Mouse (Mus musculus) pancreas, adult 10 weeks (tissue): ENCODE measurements around the gene Olfr1128. TPM values are rescaled to one million over a fixed set of nuclear protein-coding genes. Genes with fewer than 3 reads are reported as not detected.

Experiments used
- polyA plus RNA-seq: library from polyadenylated mRNA; stranded (reverse); fragments of 350-450 nt; fragmentation: Illumina TruSeq; extraction: RNeasy Lipid Tissue Mini Kit (QIAGEN cat#74804); gene quantifications from one replicate; pipeline ENCODE4 v1.2.3, GENCODE M21; 2015; ENCODE audit warnings: low read depth, low replicate concordance; ENCODE audit not compliant: insufficient read depth

Olfr1128 gene
- polyA plus RNA-seq, result not detected

GRCm38 (mm10) chr2:87545442-87545841 is at the start of gene Olfr1128:
Olfr1128 (minus strand) TSS chr2:87545542.

DNA sequence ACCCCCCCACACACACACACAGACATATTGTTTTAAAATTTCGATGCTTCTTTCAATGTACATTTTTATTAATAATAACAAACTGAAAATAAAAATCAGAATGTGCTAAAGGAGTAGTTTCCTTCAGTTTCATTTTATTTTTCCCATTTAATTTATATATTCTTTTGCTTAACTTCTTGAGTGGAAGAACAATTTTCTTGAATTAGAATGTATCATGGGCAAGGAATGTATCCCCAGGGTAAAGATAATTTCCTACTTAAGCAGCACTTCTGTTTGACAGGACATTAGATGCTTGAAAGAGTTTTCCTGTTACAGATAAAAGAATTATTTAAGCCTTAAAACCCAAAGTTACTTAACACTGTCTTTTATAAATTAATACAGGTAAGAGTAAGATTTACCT is 28.3 kb upstream of the Olfr1128 start, which contains the start of gene Olfr1129:
Olfr1129 (plus strand) TSS at position 301 of the 400 bp plus-strand sequence.

DNA sequence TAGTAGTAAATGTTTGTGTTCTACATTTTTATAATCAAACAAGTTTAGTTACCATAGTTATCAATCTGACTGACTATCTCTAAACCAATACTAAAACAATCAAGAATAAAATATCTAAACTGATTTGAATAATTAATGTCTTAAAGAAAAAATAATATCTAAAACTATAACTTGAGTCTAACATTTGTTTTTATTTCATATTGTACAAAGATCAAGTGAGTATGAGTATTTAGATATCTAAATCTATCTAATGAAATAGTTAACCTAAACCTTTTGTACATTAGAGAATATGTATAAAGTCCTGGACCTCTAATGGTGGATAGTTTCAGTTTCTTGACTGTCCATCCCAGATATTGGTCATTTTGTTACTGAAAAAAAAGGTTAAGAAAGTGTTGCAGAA is 13.8 kb downstream of the Olfr1128 start, which contains the start of gene Olfr153:
Olfr153 (plus strand) TSS at position 301 of the 400 bp plus-strand sequence.

DNA sequence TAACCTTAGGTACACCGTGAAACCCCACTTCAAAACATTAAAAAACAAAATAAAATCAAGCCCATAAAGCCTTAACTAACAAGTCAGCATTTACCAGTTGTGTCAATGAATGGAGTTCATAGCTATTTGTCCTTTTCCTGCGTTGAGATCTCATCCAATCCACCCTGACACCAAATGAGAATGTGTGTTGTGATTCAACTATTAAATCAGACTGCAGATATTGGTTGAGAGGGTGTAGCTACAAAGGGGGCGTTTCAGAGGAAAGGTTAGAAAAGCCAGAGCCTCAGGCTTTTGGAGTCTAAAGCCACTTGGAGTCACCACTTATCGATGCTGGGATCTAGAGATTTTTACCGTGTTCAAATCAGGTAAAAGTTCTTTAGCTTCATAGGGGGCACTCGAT is 39.1 kb downstream of the Olfr1128 start, which contains the start of gene Pramel6:
Pramel6 (plus strand) TSS at position 301 of the 400 bp plus-strand sequence.

DNA sequence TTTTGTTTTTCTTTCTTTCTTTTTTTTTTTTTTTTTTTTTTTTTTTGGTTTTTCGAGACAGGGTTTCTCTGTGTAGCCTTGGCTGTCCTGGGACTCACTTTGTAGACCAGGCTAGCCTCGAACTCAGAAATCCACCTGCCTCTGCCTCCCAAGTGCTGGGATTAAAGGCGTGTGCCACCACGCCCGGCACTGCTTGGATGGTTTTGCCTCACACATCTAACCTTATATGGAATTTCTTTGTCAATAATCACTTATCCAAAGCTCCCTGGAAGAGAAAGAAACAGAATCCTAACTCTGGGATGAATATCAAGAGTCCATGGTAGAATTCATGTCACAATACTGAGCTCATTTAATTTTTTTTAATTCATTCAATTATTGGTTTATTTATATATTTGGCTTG is 48.3 kb downstream of the Olfr1128 start, which contains the start of gene Pramel7:
Pramel7 (minus strand) TSS at position 101 of the 400 bp plus-strand sequence.

Other genes with a start within 250 kb of the Olfr1128 start
- not detected for gene Olfr1118, start 238.0 kb downstream of the Olfr1128 start, polyA plus RNA-seq
- not detected for gene Olfr1120, start 190.7 kb downstream of the Olfr1128 start, polyA plus RNA-seq
- gene Olfr1121, start 175.6 kb downstream of the Olfr1128 start, polyA plus RNA-seq, result not detected
- gene Olfr1122, start 159.7 kb downstream of the Olfr1128 start, polyA plus RNA-seq, result not detected
- not detected for gene Olfr1123, start 128.9 kb downstream of the Olfr1128 start, polyA plus RNA-seq
- gene Olfr1124, start 115.3 kb downstream of the Olfr1128 start, polyA plus RNA-seq, result not detected
- not detected for gene Olfr1126, start 91.6 kb downstream of the Olfr1128 start, polyA plus RNA-seq
- not detected for gene Pramel7, start 48.4 kb downstream of the Olfr1128 start, polyA plus RNA-seq
- not detected for gene Pramel6, start 39.0 kb downstream of the Olfr1128 start, polyA plus RNA-seq
- not detected for gene Olfr153, start 13.7 kb downstream of the Olfr1128 start, polyA plus RNA-seq
- not detected for gene Olfr1129, start 28.4 kb upstream of the Olfr1128 start, polyA plus RNA-seq
- not detected for gene Olfr1130, start 60.7 kb upstream of the Olfr1128 start, polyA plus RNA-seq
- not detected for gene Olfr1131, start 81.6 kb upstream of the Olfr1128 start, polyA plus RNA-seq
- gene Olfr1132, start 92.0 kb upstream of the Olfr1128 start, polyA plus RNA-seq, result not detected
- not detected for gene Olfr1133, start 101.8 kb upstream of the Olfr1128 start, polyA plus RNA-seq
- gene Olfr1134, start 112.9 kb upstream of the Olfr1128 start, polyA plus RNA-seq, result not detected
- gene Olfr1135, start 128.1 kb upstream of the Olfr1128 start, polyA plus RNA-seq, result not detected
- gene Olfr1136, start 148.4 kb upstream of the Olfr1128 start, polyA plus RNA-seq, result not detected
- not detected for gene Olfr1137, start 167.6 kb upstream of the Olfr1128 start, polyA plus RNA-seq
- not detected for gene Olfr1138, start 194.4 kb upstream of the Olfr1128 start, polyA plus RNA-seq
- gene Olfr1140, start 198.2 kb upstream of the Olfr1128 start, polyA plus RNA-seq, result not detected
- not detected for gene Olfr1141, start 208.4 kb upstream of the Olfr1128 start, polyA plus RNA-seq
- gene Olfr152, start 233.9 kb upstream of the Olfr1128 start, polyA plus RNA-seq, result not detected